Mouse (Mus musculus) CD4-positive, CD25-positive, alpha-beta regulatory T cell, adult 4 months (primary cell): ENCODE results near the gene Speer2. TPM values are rescaled to one million over a fixed set of nuclear protein-coding genes. Genes with fewer than 3 reads are reported as not detected.

ENCODE experiments used
- ATAC-seq: one replicate; pipeline ENCODE4 v1.8.0; 2017
- polyA plus RNA-seq, 2 experiments: library from polyadenylated mRNA; unstranded; fragments of 100-300 nt; shearing (Covaris generic); gene quantifications; one replicate each; pipeline ENCODE4 v1.2.1; 2017

The Speer2 gene
- not detected for polyA plus RNA-seq

GRCm38 (mm10) chr16:69863644-69864043 is at the start of gene Speer2:
Gene Speer2, minus strand, starts transcription at chr16:69863744.
- no peak for ATAC-seq

GRCm38 (mm10) chr16:69904303-69904702 is 40.8 kb upstream of the Speer2 start:
- no peak for ATAC-seq

- no peak for ATAC-seq
Observed at GRCm38 (mm10) chr16:69880712-69881111, 17.2 kb upstream of the Speer2 start.

GRCm38 (mm10) chr16:69836628-69837027 is 26.9 kb downstream of the Speer2 start:
- no peak for ATAC-seq

- no peak for ATAC-seq
Observed at GRCm38 (mm10) chr16:69813652-69814051, 49.9 kb downstream of the Speer2 start.
